Mouse (Mus musculus) megakaryocyte, embryonic 14.5 days (primary cell): ENCODE measurements around the gene Dlgap3. TPM values are rescaled to one million over a fixed set of nuclear protein-coding genes. Genes with fewer than 3 reads are reported as not detected.

Experiments used
- H3K27me3 ChIP-seq: replicated peaks from 2 replicates; pipeline ENCODE3; 2012; ENCODE audit warnings: inconsistent platforms
- H3K36me3 ChIP-seq: replicated peaks from 2 replicates; pipeline ENCODE3; 2012; ENCODE audit warnings: low read length, inconsistent platforms, mixed read lengths
- H3K4me1 ChIP-seq: 2 replicates; pipeline ENCODE4 v1.6.1; 2012; ENCODE audit warnings: inconsistent platforms
- H3K4me3 ChIP-seq: replicated peaks from 2 replicates; pipeline ENCODE3; 2012; ENCODE audit warnings: moderate library complexity, mild to moderate bottlenecking, inconsistent platforms
- H3K9me3 ChIP-seq: 2 replicates; pipeline ENCODE4 v1.6.1; 2012; ENCODE audit warnings: inconsistent platforms
- FLI1 ChIP-seq: IDR thresholded peaks from 2 replicates; pipeline ENCODE4 v1.6.1; 2012; ENCODE audit warnings: low read length, inconsistent platforms, mixed read lengths
- GATA1 ChIP-seq: IDR thresholded peaks from 3 replicates; pipeline ENCODE4 v1.6.1; 2012; ENCODE audit warnings: mixed read lengths, low read length, inconsistent platforms, borderline replicate concordance
- polyA plus RNA-seq: library from polyadenylated mRNA; stranded (reverse); fragments of >175 nt; gene quantifications from 2 replicates; pipeline ENCODE4 v1.2.3, GENCODE M21; 2012; ENCODE audit warnings: low replicate concordance; ENCODE audit not compliant: insufficient read depth

The Dlgap3 gene
- polyA plus RNA-seq, 1 experiment = 0.07 TPM

- no peaks in the 10 kb centered on the region for H3K36me3 ChIP-seq
- H3K4me1 ChIP-seq = no peaks in the 10 kb centered on the region
- peaks cover 3% of the 10 kb centered on the region; the same call in 1 of the 2 replicates for H3K9me3 ChIP-seq
- H3K4me3 ChIP-seq = no peak overlapping the region
- no peak for TF ChIP-seq FLI1
- no peak for TF ChIP-seq GATA1
- peaks cover 5% of the 10 kb centered on the region for H3K27me3 ChIP-seq
Observed at GRCm38 (mm10) chr4:127157746-127158145, 11.3 kb upstream of the Dlgap3 start.

GRCm38 (mm10) chr4:127163926-127164325 lies 5.1 kb upstream of the Dlgap3 start:
- 0 out of 2 replicates have a peak, but pooled peaks cover 3% of the 10 kb centered on the region for H3K9me3 ChIP-seq
- TF ChIP-seq GATA1 (no peak), FLI1 (no peak)
- no peak overlapping the region for H3K4me3 ChIP-seq
- peaks cover 41% of the 10 kb centered on the region for H3K27me3 ChIP-seq
- H3K4me1 ChIP-seq = peaks cover 8% of the 10 kb centered on the region
- no peaks in the 10 kb centered on the region for H3K36me3 ChIP-seq

- H3K4me1 ChIP-seq = peaks cover 19% of the 10 kb centered on the region
- no peaks in the 10 kb centered on the region for H3K36me3 ChIP-seq
- H3K4me3 ChIP-seq = no peak overlapping the region
- TF ChIP-seq GATA1 (no peak), FLI1 (no peak)
- peaks cover 67% of the 10 kb centered on the region for H3K27me3 ChIP-seq
- H3K9me3 ChIP-seq = 0 out of 2 replicates have a peak, but pooled peaks cover 3% of the 10 kb centered on the region
Observed at GRCm38 (mm10) chr4:127167096-127167495, 1.9 kb upstream of the Dlgap3 start.

GRCm38 (mm10) chr4:127167731-127168130 lies 1.3 kb upstream of the Dlgap3 start:
- TF ChIP-seq GATA1 = no peak
- TF ChIP-seq FLI1 = no peak
- no peak overlapping the region for H3K4me3 ChIP-seq
- H3K36me3 ChIP-seq = no peaks in the 10 kb centered on the region
- H3K9me3 ChIP-seq = 0 out of 2 replicates have a peak, but pooled peaks cover 3% of the 10 kb centered on the region
- H3K4me1 ChIP-seq = peaks cover 19% of the 10 kb centered on the region
- H3K27me3 ChIP-seq = peaks cover 74% of the 10 kb centered on the region

- Histone ChIP-seq H3K27me3 (peaks cover 78% of the 10 kb centered on the region), H3K4me3 (peak overlapping the region; percentile 86), H3K9me3 (0 out of 2 replicates have a peak, but pooled peaks cover 3% of the 10 kb centered on the region), H3K4me1 (peaks cover 19% of the 10 kb centered on the region), H3K36me3 (no peaks in the 10 kb centered on the region)
- no peak for TF ChIP-seq FLI1
- no peak for TF ChIP-seq GATA1
Observed at GRCm38 (mm10) chr4:127168211-127168913, 642 bp upstream of the Dlgap3 start.

GRCm38 (mm10) chr4:127169346-127170221 lies 580 bp downstream of the Dlgap3 start:
- peaks cover 19% of the 10 kb centered on the region for H3K4me1 ChIP-seq
- peak overlapping the region; percentile 86 for H3K4me3 ChIP-seq
- peaks cover 71% of the 10 kb centered on the region for H3K27me3 ChIP-seq
- TF ChIP-seq GATA1 (no peak), FLI1 (no peak)
- 0 out of 2 replicates have a peak, but pooled peaks cover 3% of the 10 kb centered on the region for H3K9me3 ChIP-seq
- H3K36me3 ChIP-seq = no peaks in the 10 kb centered on the region

- Histone ChIP-seq H3K27me3 (peaks cover 69% of the 10 kb centered on the region), H3K9me3 (0 out of 2 replicates have a peak, but pooled peaks cover 3% of the 10 kb centered on the region), H3K36me3 (no peaks in the 10 kb centered on the region), H3K4me1 (peaks cover 19% of the 10 kb centered on the region), H3K4me3 (no peak overlapping the region)
- TF ChIP-seq FLI1 = no peak
Observed at GRCm38 (mm10) chr4:127170866-127171265, 1.9 kb downstream of the Dlgap3 start.

GRCm38 (mm10) chr4:127171341-127171905 lies 2.4 kb downstream of the Dlgap3 start:
- H3K4me1 ChIP-seq = peaks cover 19% of the 10 kb centered on the region
- no peak for TF ChIP-seq GATA1
- TF ChIP-seq FLI1 = no peak
- no peaks in the 10 kb centered on the region for H3K36me3 ChIP-seq
- 0 out of 2 replicates have a peak, but pooled peaks cover 3% of the 10 kb centered on the region for H3K9me3 ChIP-seq
- H3K27me3 ChIP-seq = peaks cover 70% of the 10 kb centered on the region
- H3K4me3 ChIP-seq = no peak overlapping the region

GRCm38 (mm10) chr4:127172119-127172518 lies 3.1 kb downstream of the Dlgap3 start:
- H3K27me3 ChIP-seq = peaks cover 69% of the 10 kb centered on the region
- H3K4me3 ChIP-seq = no peak overlapping the region
- no peaks in the 10 kb centered on the region for H3K36me3 ChIP-seq
- no peaks in the 10 kb centered on the region for H3K9me3 ChIP-seq
- peaks cover 19% of the 10 kb centered on the region for H3K4me1 ChIP-seq
- no peak for TF ChIP-seq FLI1
- no peak for TF ChIP-seq GATA1
